Mouse (Mus musculus): ENCODE data around the gene Ccdc34. TPM values are rescaled to one million over a fixed set of nuclear protein-coding genes. Genes with fewer than 3 reads are reported as not detected.

The Ccdc34 gene
- polyA plus RNA-seq, 1 experiment = 4.2 TPM

DNA sequence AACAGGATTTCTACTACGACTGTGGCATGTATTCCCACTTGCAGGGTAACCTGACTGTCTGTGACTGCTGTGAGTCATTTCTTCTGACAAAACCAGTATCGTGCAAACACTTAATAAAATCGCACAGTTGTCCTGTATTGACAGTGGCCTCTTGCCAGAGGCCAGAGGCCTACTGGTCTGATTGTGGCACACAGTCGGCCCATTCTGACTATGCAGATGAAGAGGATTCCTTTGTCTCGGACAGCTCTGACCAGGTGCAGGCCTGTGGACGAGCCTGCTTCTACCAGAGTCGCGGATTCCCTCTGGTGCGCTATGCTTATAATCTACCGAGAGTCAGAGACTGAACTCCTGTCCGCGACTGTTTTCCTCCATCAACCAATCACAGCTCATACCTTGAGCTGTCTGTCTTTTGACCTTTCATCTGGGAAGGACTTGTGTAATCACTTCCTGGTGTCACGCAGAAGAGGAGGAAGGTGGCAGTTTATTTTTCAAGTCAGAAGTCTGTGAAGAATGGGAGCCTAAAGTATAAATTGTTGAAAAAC lies 5.4 kb upstream of the Ccdc34 start:
- DNase-seq = no peak
- WGBS = 81% methylated on average over 13 of the region's 13 CpGs
- TF ChIP-seq CTCF (conservative IDR thresholded peaks at IDR 0.05; ENCODE audit: insufficient read depth, insufficient read length, low read depth, low read length) (no peak), POLR2A (IDR thresholded peaks at IDR 0.05; ENCODE audit: low read depth, low read length) (no peak)

GRCm38 (mm10) chr2:110017087-110017486 lies 530 bp upstream of the Ccdc34 start:
- no peak for DNase-seq
- H3K27ac ChIP-seq (ENCODE audit: insufficient read depth, low read depth, low read length) = no peak overlapping the region
- TF ChIP-seq CTCF (conservative IDR thresholded peaks at IDR 0.05; ENCODE audit: insufficient read depth, insufficient read length, low read depth, low read length) (no peak), POLR2A (IDR thresholded peaks at IDR 0.05; ENCODE audit: low read depth, low read length) (no peak)
- peaks cover 5% of the 10 kb centered on the region for H3K36me3 ChIP-seq (ENCODE audit: control insufficient read depth, insufficient read depth, low read length)
- H3K4me3 ChIP-seq (ENCODE audit: insufficient read depth, low read depth, low read length) = no peak overlapping the region; the same call in 1 of the 2 replicates
- 38% methylated on average over 7 of the region's 7 CpGs for WGBS
- H3K4me1 ChIP-seq (ENCODE audit: control insufficient read depth, insufficient read depth, low read length) = no peaks in the 10 kb centered on the region; the same call in 1 of the 2 replicates
- no peaks in the 10 kb centered on the region for H3K27me3 ChIP-seq (replicated peaks; ENCODE audit: control insufficient read depth, insufficient read depth, low read length)

More for the DNA sequence above, 5.4 kb upstream of the Ccdc34 start:
- Histone ChIP-seq H3K4me1 (ENCODE audit: control insufficient read depth, insufficient read depth, low read length) (no peaks in the 10 kb centered on the region), H3K4me3 (ENCODE audit: insufficient read depth, low read depth, low read length) (no peak overlapping the region), H3K27ac (ENCODE audit: insufficient read depth, low read depth, low read length) (no peak overlapping the region), H3K27me3 (replicated peaks; ENCODE audit: control insufficient read depth, insufficient read depth, low read length) (no peaks in the 10 kb centered on the region), H3K36me3 (ENCODE audit: control insufficient read depth, insufficient read depth, low read length) (peaks cover 17% of the 10 kb centered on the region)

DNA sequence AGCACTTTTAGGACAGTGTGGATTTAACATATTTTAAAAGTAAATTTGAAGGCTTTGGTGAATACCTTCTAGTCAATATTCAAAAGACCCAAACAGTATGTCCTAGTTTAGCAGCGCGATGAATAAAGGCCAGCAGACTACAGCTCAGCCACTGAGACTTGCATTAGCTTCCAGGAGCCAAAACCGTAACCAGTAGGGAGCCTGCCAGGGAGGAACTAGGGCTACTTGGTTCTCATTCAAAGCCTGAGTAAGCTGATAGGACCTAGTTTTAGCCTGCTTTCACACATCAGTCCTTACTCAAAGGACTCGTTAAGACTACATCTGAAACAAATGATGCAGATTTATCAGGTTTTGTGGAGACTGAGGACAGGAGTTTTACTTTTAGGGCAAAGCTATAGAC lies 2.0 kb downstream of the Ccdc34 start:
- no peak for DNase-seq
- Histone ChIP-seq H3K4me3 (ENCODE audit: insufficient read depth, low read depth, low read length) (no peak overlapping the region), H3K27ac (ENCODE audit: insufficient read depth, low read depth, low read length) (no peak overlapping the region; the same call in 1 of the 2 replicates)

GRCm38 (mm10) chr2:110020430-110020829 lies 2.8 kb downstream of the Ccdc34 start:
- no peaks in the 10 kb centered on the region for H3K36me3 ChIP-seq (ENCODE audit: control insufficient read depth, insufficient read depth, low read length)
- WGBS = 89% methylated on average over 1 of the region's 1 CpGs
- no peak for DNase-seq
- no peaks in the 10 kb centered on the region for H3K27me3 ChIP-seq (replicated peaks; ENCODE audit: control insufficient read depth, insufficient read depth, low read length)
- TF ChIP-seq POLR2A (IDR thresholded peaks at IDR 0.05; ENCODE audit: low read depth, low read length) = no peak
- no peak for TF ChIP-seq CTCF (conservative IDR thresholded peaks at IDR 0.05; ENCODE audit: insufficient read depth, insufficient read length, low read depth, low read length)
- H3K4me3 ChIP-seq (ENCODE audit: insufficient read depth, low read depth, low read length) = no peak overlapping the region
- H3K27ac ChIP-seq (ENCODE audit: insufficient read depth, low read depth, low read length) = no peak overlapping the region
- peaks cover 3% of the 10 kb centered on the region; the same call in 1 of the 2 replicates for H3K4me1 ChIP-seq (ENCODE audit: control insufficient read depth, insufficient read depth, low read length)

More for the DNA sequence above, 2.0 kb downstream of the Ccdc34 start:
- Histone ChIP-seq H3K27me3 (replicated peaks; ENCODE audit: control insufficient read depth, insufficient read depth, low read length) (no peaks in the 10 kb centered on the region), H3K36me3 (ENCODE audit: control insufficient read depth, insufficient read depth, low read length) (no peaks in the 10 kb centered on the region), H3K4me1 (ENCODE audit: control insufficient read depth, insufficient read depth, low read length) (peaks cover 3% of the 10 kb centered on the region; the same call in 1 of the 2 replicates)
- TF ChIP-seq POLR2A (IDR thresholded peaks at IDR 0.05; ENCODE audit: low read depth, low read length) (no peak), CTCF (conservative IDR thresholded peaks at IDR 0.05; ENCODE audit: insufficient read depth, insufficient read length, low read depth, low read length) (no peak)
- 71% methylated on average over 4 of the region's 4 CpGs for WGBS

- no peak overlapping the region for H3K4me3 ChIP-seq (ENCODE audit: insufficient read depth, low read depth, low read length)
- TF ChIP-seq CTCF (conservative IDR thresholded peaks at IDR 0.05; ENCODE audit: insufficient read depth, insufficient read length, low read depth, low read length) (no peak), POLR2A (IDR thresholded peaks at IDR 0.05; ENCODE audit: low read depth, low read length) (no peak)
Observed at GRCm38 (mm10) chr2:110036265-110036664, 18.6 kb downstream of the Ccdc34 start.

GRCm38 (mm10) chr2:110036665-110037064 lies 19.0 kb downstream of the Ccdc34 start:
- no peak overlapping the region for H3K4me3 ChIP-seq (ENCODE audit: insufficient read depth, low read depth, low read length)
- DNase-seq = no peak
- no peak overlapping the region for H3K27ac ChIP-seq (ENCODE audit: insufficient read depth, low read depth, low read length)
- no peaks in the 10 kb centered on the region for H3K27me3 ChIP-seq (replicated peaks; ENCODE audit: control insufficient read depth, insufficient read depth, low read length)
- 74% methylated on average over 4 of the region's 4 CpGs for WGBS
- TF ChIP-seq POLR2A (IDR thresholded peaks at IDR 0.05; ENCODE audit: low read depth, low read length) (no peak), CTCF (conservative IDR thresholded peaks at IDR 0.05; ENCODE audit: insufficient read depth, insufficient read length, low read depth, low read length) (no peak)
- peaks cover 2% of the 10 kb centered on the region; the same call in 1 of the 2 replicates for H3K36me3 ChIP-seq (ENCODE audit: control insufficient read depth, insufficient read depth, low read length)
- no peaks in the 10 kb centered on the region; the same call in 1 of the 2 replicates for H3K4me1 ChIP-seq (ENCODE audit: control insufficient read depth, insufficient read depth, low read length)

More at GRCm38 (mm10) chr2:110036265-110036664, 18.6 kb downstream of the Ccdc34 start:
- Histone ChIP-seq H3K36me3 (ENCODE audit: control insufficient read depth, insufficient read depth, low read length) (peaks cover 2% of the 10 kb centered on the region; the same call in 1 of the 2 replicates), H3K27me3 (replicated peaks; ENCODE audit: control insufficient read depth, insufficient read depth, low read length) (no peaks in the 10 kb centered on the region), H3K4me1 (ENCODE audit: control insufficient read depth, insufficient read depth, low read length) (no peaks in the 10 kb centered on the region; the same call in 1 of the 2 replicates), H3K27ac (ENCODE audit: insufficient read depth, low read depth, low read length) (no peak overlapping the region)
- WGBS = 59% methylated on average over 4 of the region's 4 CpGs
- no peak for DNase-seq

DNA sequence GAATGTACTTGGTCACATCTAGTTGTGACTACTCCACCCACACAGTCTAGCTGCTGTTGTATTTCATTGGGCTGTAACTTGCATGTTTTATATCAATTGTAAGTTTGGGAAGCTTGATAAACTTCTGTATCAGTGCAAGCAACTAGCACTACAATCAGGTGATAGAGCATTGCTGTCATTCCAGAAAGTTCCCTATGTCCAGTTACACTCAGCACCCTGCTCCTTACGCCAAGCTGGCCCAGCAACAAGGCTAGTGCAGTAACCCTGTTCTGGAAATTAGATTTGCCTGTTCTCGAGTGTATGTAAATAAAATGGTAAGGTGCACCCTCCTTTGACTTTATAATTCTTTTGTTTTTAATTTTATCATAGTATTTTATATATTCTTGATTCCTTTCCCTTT lies 19.6 kb downstream of the Ccdc34 start:
- Histone ChIP-seq H3K4me3 (ENCODE audit: insufficient read depth, low read depth, low read length) (no peak overlapping the region), H3K36me3 (ENCODE audit: control insufficient read depth, insufficient read depth, low read length) (peaks cover 2% of the 10 kb centered on the region; the same call in 1 of the 2 replicates), H3K4me1 (ENCODE audit: control insufficient read depth, insufficient read depth, low read length) (no peaks in the 10 kb centered on the region; the same call in 1 of the 2 replicates), H3K27me3 (replicated peaks; ENCODE audit: control insufficient read depth, insufficient read depth, low read length) (no peaks in the 10 kb centered on the region), H3K27ac (ENCODE audit: insufficient read depth, low read depth, low read length) (no peak overlapping the region)
- 67% methylated on average over 2 of the region's 2 CpGs for WGBS
- TF ChIP-seq CTCF (conservative IDR thresholded peaks at IDR 0.05; ENCODE audit: insufficient read depth, insufficient read length, low read depth, low read length) = no peak
- no peak for TF ChIP-seq POLR2A (IDR thresholded peaks at IDR 0.05; ENCODE audit: low read depth, low read length)
- DNase-seq = no peak
